Mouse (Mus musculus): ENCODE data around the gene Saxo1. TPM values are rescaled to one million over a fixed set of nuclear protein-coding genes. Genes with fewer than 3 reads are reported as not detected.

The Saxo1 gene
- polyA plus RNA-seq, 1 experiment from 2014 or later: not detected

GRCm38 (mm10) chr4:86523771-86524170, 34.4 kb downstream of the Saxo1 start:
- H3K9me3 ChIP-seq: no peaks in the 10 kb centered on the region
- H3K9ac ChIP-seq: no peak overlapping the region
- 86% methylated on average over 5 of the region's 5 CpGs for WGBS
- H3K36me3 ChIP-seq (replicated peaks): no peaks in the 10 kb centered on the region
- no peak overlapping the region for H3K27ac ChIP-seq
- H3K4me3 ChIP-seq: no peak overlapping the region
- H3K4me2 ChIP-seq: no peak overlapping the region
- no peaks in the 10 kb centered on the region for H3K27me3 ChIP-seq (replicated peaks)
- ATAC-seq (replicated peaks): no peak
- H3K4me1 ChIP-seq: no peaks in the 10 kb centered on the region

- 84% methylated on average over 12 of the region's 12 CpGs for WGBS
- H3K27ac ChIP-seq: no peak overlapping the region
- no peaks in the 10 kb centered on the region for H3K4me1 ChIP-seq
- no peaks in the 10 kb centered on the region for H3K36me3 ChIP-seq (replicated peaks)
- no peaks in the 10 kb centered on the region for H3K27me3 ChIP-seq (replicated peaks)
- ATAC-seq (replicated peaks): no peak
- no peak overlapping the region for H3K4me2 ChIP-seq
- no peak overlapping the region for H3K9ac ChIP-seq
- no peak overlapping the region for H3K4me3 ChIP-seq
- H3K9me3 ChIP-seq: no peaks in the 10 kb centered on the region
Observed at GRCm38 (mm10) chr4:86520695-86521094, 37.4 kb downstream of the Saxo1 start.

GRCm38 (mm10) chr4:86519953-86520352, 38.2 kb downstream of the Saxo1 start:
- WGBS: 91% methylated on average over 6 of the region's 6 CpGs
- Histone ChIP-seq H3K27me3 (replicated peaks) (no peaks in the 10 kb centered on the region), H3K4me3 (no peak overlapping the region), H3K36me3 (replicated peaks) (no peaks in the 10 kb centered on the region), H3K4me1 (no peaks in the 10 kb centered on the region), H3K4me2 (no peak overlapping the region), H3K9me3 (no peaks in the 10 kb centered on the region), H3K9ac (no peak overlapping the region), H3K27ac (no peak overlapping the region)
- ATAC-seq (replicated peaks): no peak

DNA sequence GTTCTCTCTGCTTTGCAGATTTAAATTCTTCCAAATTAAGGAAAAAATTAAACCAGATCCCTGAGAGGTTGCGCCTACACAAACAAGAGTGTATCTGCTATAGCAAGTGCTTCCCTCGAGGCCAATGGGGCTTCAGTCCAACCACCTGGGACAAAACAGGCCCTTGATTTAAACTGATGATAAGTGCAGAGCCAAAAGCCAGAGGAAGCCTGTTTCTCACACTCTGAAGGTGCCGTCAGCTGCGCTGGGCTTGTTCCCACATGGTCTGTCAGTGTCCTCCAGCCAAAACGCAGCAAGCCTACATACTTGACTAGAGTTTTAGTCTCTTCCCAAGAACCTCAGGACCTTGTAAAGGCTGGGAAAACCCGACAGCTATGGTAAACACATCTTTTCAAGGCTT, 53.5 kb downstream of the Saxo1 start:
- Histone ChIP-seq H3K36me3 (replicated peaks) (no peaks in the 10 kb centered on the region), H3K4me1 (no peaks in the 10 kb centered on the region), H3K9me3 (no peaks in the 10 kb centered on the region), H3K4me2 (no peak overlapping the region), H3K4me3 (no peak overlapping the region), H3K9ac (no peak overlapping the region), H3K27me3 (replicated peaks) (no peaks in the 10 kb centered on the region), H3K27ac (no peak overlapping the region)
- ATAC-seq (replicated peaks): no peak
- 91% methylated on average over 6 of the region's 6 CpGs for WGBS

DNA sequence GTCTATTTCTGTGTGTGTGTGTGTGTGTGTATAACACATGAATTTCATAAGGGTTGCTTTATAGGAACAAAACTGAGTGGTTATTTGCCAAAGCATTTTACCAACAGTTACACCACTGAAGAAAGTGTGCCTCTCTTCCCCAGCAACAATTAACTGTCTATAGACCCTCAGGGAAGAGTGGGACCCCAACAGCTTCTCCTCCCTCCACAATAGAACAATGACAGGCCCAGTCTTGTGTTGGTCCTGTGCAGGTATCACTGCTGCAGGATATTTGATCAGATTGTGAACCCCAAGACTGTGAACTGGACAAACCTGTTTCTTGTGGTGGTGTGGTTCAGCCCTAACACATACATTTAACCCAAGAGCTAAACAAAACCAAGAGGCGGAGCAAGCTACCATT, 58.6 kb downstream of the Saxo1 start:
- WGBS: 91% methylated on average over 1 of the region's 1 CpGs
- Histone ChIP-seq H3K9ac (no peak overlapping the region), H3K9me3 (no peaks in the 10 kb centered on the region), H3K27me3 (replicated peaks) (no peaks in the 10 kb centered on the region), H3K27ac (no peak overlapping the region), H3K4me3 (no peak overlapping the region), H3K4me2 (no peak overlapping the region), H3K36me3 (replicated peaks) (no peaks in the 10 kb centered on the region), H3K4me1 (no peaks in the 10 kb centered on the region)
- ATAC-seq (replicated peaks): no peak

- Histone ChIP-seq H3K4me3 (no peak overlapping the region), H3K27me3 (replicated peaks) (no peaks in the 10 kb centered on the region), H3K9ac (no peak overlapping the region), H3K4me2 (no peak overlapping the region), H3K4me1 (no peaks in the 10 kb centered on the region), H3K27ac (no peak overlapping the region), H3K9me3 (no peaks in the 10 kb centered on the region), H3K36me3 (replicated peaks) (no peaks in the 10 kb centered on the region)
- ATAC-seq (replicated peaks): no peak
- 77% methylated on average over 5 of the region's 5 CpGs for WGBS
Observed at GRCm38 (mm10) chr4:86498754-86499153, 59.4 kb downstream of the Saxo1 start.

GRCm38 (mm10) chr4:86489128-86489527, 69.0 kb downstream of the Saxo1 start:
- no peak overlapping the region for H3K4me2 ChIP-seq
- no peaks in the 10 kb centered on the region for H3K36me3 ChIP-seq (replicated peaks)
- H3K9ac ChIP-seq: no peak overlapping the region
- no peaks in the 10 kb centered on the region for H3K9me3 ChIP-seq
- no peak for ATAC-seq (replicated peaks)
- no peak overlapping the region for H3K4me3 ChIP-seq
- no peak overlapping the region for H3K27ac ChIP-seq
- H3K4me1 ChIP-seq: no peaks in the 10 kb centered on the region
- WGBS: 79% methylated on average over 5 of the region's 5 CpGs
- H3K27me3 ChIP-seq (replicated peaks): no peaks in the 10 kb centered on the region

DNA sequence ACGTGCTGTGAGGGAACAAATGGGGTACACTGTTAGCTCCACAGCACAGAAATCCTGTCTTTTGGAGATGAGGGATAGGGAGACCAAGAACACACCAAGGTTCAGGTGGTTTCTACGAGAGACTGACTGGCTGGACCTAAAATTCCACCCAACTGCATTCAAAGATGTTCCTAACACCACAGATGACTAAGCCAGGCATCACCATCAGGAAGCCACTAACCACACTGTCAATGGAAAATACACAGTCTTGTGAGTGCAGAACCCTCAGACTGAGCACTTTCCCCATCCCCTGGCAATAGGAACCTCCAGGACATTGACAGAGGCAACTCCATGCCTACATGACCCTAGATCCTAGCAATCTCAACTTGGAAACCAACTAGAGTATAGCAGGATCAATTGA, 71.2 kb downstream of the Saxo1 start:
- Histone ChIP-seq H3K4me1 (no peaks in the 10 kb centered on the region), H3K27me3 (replicated peaks) (no peaks in the 10 kb centered on the region), H3K9me3 (no peaks in the 10 kb centered on the region), H3K9ac (no peak overlapping the region), H3K4me2 (no peak overlapping the region), H3K36me3 (replicated peaks) (no peaks in the 10 kb centered on the region), H3K4me3 (no peak overlapping the region), H3K27ac (no peak overlapping the region)
- no peak for ATAC-seq (replicated peaks)
- WGBS: 87% methylated on average over 2 of the region's 2 CpGs

DNA sequence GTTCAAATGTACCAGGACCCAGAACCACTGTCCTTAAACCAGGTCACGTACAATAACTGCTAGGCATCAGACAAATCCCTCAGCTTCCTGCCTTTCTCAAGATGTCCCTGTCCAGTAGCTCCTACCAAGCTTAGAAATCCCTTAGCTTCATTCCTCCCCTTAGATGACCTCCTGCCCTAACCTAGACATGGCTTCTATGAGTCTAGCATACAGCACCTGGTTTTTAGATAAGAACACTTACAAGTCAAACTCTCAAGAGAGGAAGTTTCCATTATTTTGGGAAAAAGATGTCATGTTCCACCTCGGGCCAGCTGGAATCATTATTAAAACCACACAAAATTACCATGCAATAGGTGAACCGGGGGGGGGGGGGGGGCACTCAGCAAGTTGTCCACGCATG, 71.6 kb downstream of the Saxo1 start:
- Histone ChIP-seq H3K9me3 (no peaks in the 10 kb centered on the region), H3K9ac (no peak overlapping the region), H3K4me2 (no peak overlapping the region), H3K4me3 (no peak overlapping the region), H3K36me3 (replicated peaks) (no peaks in the 10 kb centered on the region), H3K27ac (no peak overlapping the region), H3K27me3 (replicated peaks) (no peaks in the 10 kb centered on the region), H3K4me1 (no peaks in the 10 kb centered on the region)
- no peak for ATAC-seq (replicated peaks)
- 90% methylated on average over 4 of the region's 4 CpGs for WGBS

- no peak for ATAC-seq (replicated peaks)
- Histone ChIP-seq H3K27me3 (replicated peaks) (no peaks in the 10 kb centered on the region), H3K9me3 (no peaks in the 10 kb centered on the region), H3K4me1 (no peaks in the 10 kb centered on the region), H3K27ac (no peak overlapping the region), H3K36me3 (replicated peaks) (no peaks in the 10 kb centered on the region), H3K9ac (no peak overlapping the region), H3K4me3 (no peak overlapping the region), H3K4me2 (no peak overlapping the region)
- 87% methylated on average over 6 of the region's 6 CpGs for WGBS
Observed at GRCm38 (mm10) chr4:86485052-86485451, 73.1 kb downstream of the Saxo1 start.

DNA sequence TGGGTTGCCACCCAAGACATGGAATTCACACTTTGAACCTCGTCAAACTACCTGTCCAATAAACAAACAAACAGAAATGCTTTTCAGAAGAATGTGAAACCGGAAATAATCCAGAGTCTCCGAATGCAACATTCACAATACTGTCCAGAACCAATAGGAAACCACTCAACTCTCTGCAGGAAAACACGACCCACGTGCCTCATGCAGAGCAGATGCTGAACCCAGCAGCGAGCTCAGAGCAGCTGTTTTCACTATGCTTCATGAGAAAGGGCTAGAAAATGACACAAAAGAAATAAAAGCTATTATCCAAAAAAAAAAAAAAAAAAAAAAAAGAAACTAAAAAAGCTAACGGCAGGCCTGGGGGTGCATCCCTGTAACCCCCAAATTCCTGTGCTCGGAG, 74.4 kb downstream of the Saxo1 start:
- ATAC-seq (replicated peaks): no peak
- 70% methylated on average over 8 of the region's 8 CpGs for WGBS
- H3K27ac ChIP-seq: no peak overlapping the region
- no peak overlapping the region for H3K4me3 ChIP-seq
- no peaks in the 10 kb centered on the region for H3K36me3 ChIP-seq (replicated peaks)
- no peak overlapping the region for H3K9ac ChIP-seq
- H3K4me2 ChIP-seq: no peak overlapping the region
- no peaks in the 10 kb centered on the region for H3K27me3 ChIP-seq (replicated peaks)
- H3K4me1 ChIP-seq: no peaks in the 10 kb centered on the region
- no peaks in the 10 kb centered on the region for H3K9me3 ChIP-seq

DNA sequence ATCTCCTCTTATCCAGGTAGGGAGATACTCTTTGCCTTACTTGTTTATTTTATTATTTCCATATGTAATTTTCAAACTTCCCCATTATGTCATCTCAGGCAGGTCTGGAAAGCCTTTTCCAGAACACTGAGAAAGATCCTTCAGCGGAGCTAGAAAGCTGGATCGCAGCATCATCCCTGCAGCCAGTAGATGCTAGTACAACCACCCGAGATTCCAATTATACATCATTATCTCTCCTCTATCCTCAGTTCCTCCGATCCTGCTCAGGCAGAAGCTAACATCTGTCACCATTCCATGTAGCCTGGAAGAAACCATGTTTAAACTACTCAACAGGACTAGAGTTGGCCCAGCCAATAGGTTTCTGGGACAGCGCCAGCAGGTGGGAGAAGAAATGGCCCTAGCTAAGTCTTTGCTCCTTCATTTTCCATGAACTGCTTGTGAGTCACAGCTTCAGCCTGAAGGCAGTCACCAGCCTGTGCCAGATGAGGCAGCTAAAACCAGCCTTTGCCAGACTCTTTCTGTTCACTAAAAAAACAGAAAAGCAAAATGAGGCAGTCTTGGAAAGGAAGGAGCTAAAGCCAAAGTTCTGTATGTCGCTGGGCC, 75.0 kb downstream of the Saxo1 start:
- 95% methylated on average over 6 of the region's 6 CpGs for whole genome bisulfite sequencing
- Histone ChIP-seq H3K4me3 (no peak overlapping the region), H3K27ac (no peak overlapping the region), H3K9me3 (no peaks in the 10 kb centered on the region), H3K4me1 (no peaks in the 10 kb centered on the region), H3K9ac (no peak overlapping the region), H3K36me3 (replicated peaks) (no peaks in the 10 kb centered on the region), H3K27me3 (replicated peaks) (no peaks in the 10 kb centered on the region), H3K4me2 (no peak overlapping the region)
- no peak for ATAC-seq (replicated peaks)

DNA sequence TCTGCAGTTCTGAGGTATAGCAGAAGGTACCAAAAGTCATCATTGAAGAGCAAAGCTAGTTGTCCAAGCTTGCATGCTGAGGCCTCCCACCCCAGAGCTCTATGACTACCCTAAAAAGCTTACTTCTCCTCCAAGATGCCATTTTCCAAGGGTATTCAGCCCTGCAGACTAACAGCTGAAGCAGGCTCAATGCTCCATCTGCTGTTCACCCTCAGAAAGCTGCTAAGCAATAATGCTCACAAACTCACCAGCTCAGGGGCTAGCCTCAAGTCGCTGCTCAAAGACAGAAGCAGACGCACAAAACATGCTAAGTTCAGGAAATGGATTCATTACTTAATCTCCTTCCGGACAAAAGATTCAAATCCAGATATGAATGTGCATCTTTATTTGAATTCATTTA, 77.2 kb downstream of the Saxo1 start:
- Histone ChIP-seq H3K36me3 (replicated peaks) (no peaks in the 10 kb centered on the region), H3K4me1 (no peaks in the 10 kb centered on the region), H3K27ac (no peak overlapping the region), H3K4me3 (no peak overlapping the region), H3K4me2 (no peak overlapping the region), H3K9me3 (no peaks in the 10 kb centered on the region), H3K27me3 (replicated peaks) (no peaks in the 10 kb centered on the region), H3K9ac (no peak overlapping the region)
- WGBS: 80% methylated on average over 3 of the region's 3 CpGs
- no peak for ATAC-seq (replicated peaks)

Measured in midbrain, embryonic 15.5 days (tissue).